Mouse (Mus musculus): ENCODE results near the gene Gemin8. TPM values are rescaled to one million over a fixed set of nuclear protein-coding genes. Genes with fewer than 3 reads are reported as not detected.

The Gemin8 gene
- polyA plus RNA-seq, 2 experiments: 5.8 to 7.0 TPM

DNA sequence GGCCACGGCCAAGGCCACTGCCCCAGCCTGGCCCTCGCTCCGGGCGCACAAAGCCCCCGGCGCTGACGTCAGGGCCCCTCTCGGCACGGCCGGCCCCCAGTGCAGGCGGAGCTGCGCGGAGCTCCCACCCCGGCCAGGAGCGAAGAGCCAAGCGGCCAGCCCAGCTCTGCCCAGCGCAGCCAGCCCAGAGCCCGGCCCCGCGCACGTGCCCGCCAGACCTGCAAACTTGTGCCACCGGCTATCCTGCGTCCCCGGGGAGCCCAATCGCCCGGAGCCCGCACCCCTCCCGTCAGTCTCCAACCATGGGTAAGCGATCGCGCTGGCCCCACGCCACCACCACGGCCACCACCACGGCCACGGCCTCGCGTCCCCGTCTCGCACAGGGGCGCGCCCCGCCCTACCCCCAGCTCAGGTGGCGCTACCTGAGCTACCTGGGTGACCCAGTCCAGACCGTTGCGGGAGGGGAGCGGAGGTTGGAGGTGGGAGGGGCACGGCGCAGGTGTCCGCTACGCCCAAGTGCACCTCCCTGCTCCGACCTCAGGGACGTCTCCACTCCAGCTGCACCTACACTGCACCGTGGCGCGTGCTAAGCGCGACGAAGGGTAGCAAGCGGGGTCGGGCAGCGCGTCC lies 68.7 kb downstream of the Gemin8 start, which contains the start of gene Gpm6b:
TSS of gene Gpm6b (plus strand) at position 81 of the 630 bp plus-strand sequence.
- no peaks in the 10 kb centered on the region for H3K9me3 ChIP-seq (ENCODE audit: control insufficient read depth, low read length)
- no peak within 1 kb of the TSS for H3K27ac ChIP-seq
- peak within 1 kb of the TSS in 1 of 2 experiments; percentile 34; a peak in 3 of 4 replicates for H3K4me3 ChIP-seq (ENCODE audit: insufficient read depth in 1 of 2, low read depth in 2 of 2, low read length in 2 of 2)
- 15% methylated on average over 59 of the region's 63 CpGs for WGBS (ENCODE audit: insufficient replicate concordance)
- peak within 1 kb of the TSS; percentile 37 for H3K4me2 ChIP-seq (ENCODE audit: low read depth)
- H3K9ac ChIP-seq (replicated peaks): no peak within 1 kb of the TSS
- DNase-seq (ENCODE audit: low read depth in 3 of 3, low spot score in 3 of 3): no peak
- H3K4me1 ChIP-seq (replicated peaks; ENCODE audit: control insufficient read depth in 2 of 2, insufficient read depth in 2 of 2, low read length in 1 of 2): no peaks in the 10 kb centered on the region
- H3K27me3 ChIP-seq (ENCODE audit: control insufficient read depth, insufficient read depth, low read length): peaks cover 6% of the 10 kb centered on the region
- TF ChIP-seq EP300 (IDR thresholded peaks at IDR 0.05; ENCODE audit: low read depth) (no peak), CTCF (IDR thresholded peaks at IDR 0.05; ENCODE audit: low read depth) (no peak)
- ATAC-seq (ENCODE audit: insufficient read depth): peak; percentile 39; the same call in 1 of the 2 replicates
- H3K36me3 ChIP-seq (replicated peaks; ENCODE audit: control insufficient read depth, insufficient read depth, low read depth): no peaks in the 10 kb centered on the region

DNA sequence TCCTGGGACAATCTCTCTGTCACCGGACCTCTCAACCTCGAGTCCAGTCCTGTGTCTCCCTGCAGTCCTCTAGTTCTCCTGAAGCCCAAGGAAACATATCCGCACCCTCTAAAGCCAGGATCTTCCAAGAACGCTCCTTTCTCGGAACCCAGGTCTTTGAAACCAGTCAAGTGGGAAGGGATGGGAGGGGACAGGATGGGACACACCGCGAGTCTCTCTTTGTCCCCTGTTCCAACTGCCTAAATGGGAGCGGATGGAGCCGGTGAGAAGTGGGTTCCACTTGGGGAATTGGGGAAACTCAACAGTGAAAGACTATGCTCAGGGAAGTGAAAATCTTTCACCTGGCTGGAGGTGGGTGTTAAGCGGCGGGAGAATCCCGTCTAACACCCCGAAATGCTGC lies 69.3 kb downstream of the Gemin8 start:
- Histone ChIP-seq H3K27me3 (ENCODE audit: control insufficient read depth, insufficient read depth, low read length) (peaks cover 6% of the 10 kb centered on the region), H3K4me2 (ENCODE audit: low read depth) (peak overlapping the region; percentile 37), H3K4me3 (ENCODE audit: insufficient read depth in 1 of 2, low read depth in 2 of 2, low read length in 2 of 2) (peak overlapping the region in 1 of 2 experiments; percentile 34; a peak in 2 of 4 replicates), H3K27ac (no peak overlapping the region), H3K9me3 (ENCODE audit: control insufficient read depth, low read length) (no peaks in the 10 kb centered on the region), H3K9ac (replicated peaks) (no peak overlapping the region), H3K4me1 (replicated peaks; ENCODE audit: control insufficient read depth in 2 of 2, insufficient read depth in 2 of 2, low read length in 1 of 2) (no peaks in the 10 kb centered on the region), H3K36me3 (replicated peaks; ENCODE audit: control insufficient read depth, insufficient read depth, low read depth) (no peaks in the 10 kb centered on the region)
- ATAC-seq (ENCODE audit: insufficient read depth) (no peak), DNase-seq (ENCODE audit: low read depth in 3 of 3, low spot score in 3 of 3) (no peak)
- 20% methylated on average over 13 of the region's 13 CpGs for WGBS (ENCODE audit: insufficient replicate concordance)
- TF ChIP-seq EP300 (IDR thresholded peaks at IDR 0.05; ENCODE audit: low read depth): no peak
- TF ChIP-seq CTCF (IDR thresholded peaks at IDR 0.05; ENCODE audit: low read depth): no peak

Other genes starting within 250 kb of the Gemin8 start
- gene Gpm6b, start 68.5 kb downstream of the Gemin8 start, polyA plus RNA-seq (2012; rRNA removed): 0.93 and 1.1 TPM in 2 replicates
- 1.5 and 1.7 TPM in 2 replicates for gene Gpm6b, start 68.5 kb downstream of the Gemin8 start, polyA plus RNA-seq (2014; fragmentation: Nextera tagmentation; extraction: Ambion mirVana)